Mouse (Mus musculus): ENCODE measurements around the gene Cd207. TPM values are rescaled to one million over a fixed set of nuclear protein-coding genes. Genes with fewer than 3 reads are reported as not detected.

The Cd207 gene
- not detected in 2 replicates for polyA plus RNA-seq (2015; fragmentation: Nextera tagmentation; extraction: Ambion mirVana)

DNA sequence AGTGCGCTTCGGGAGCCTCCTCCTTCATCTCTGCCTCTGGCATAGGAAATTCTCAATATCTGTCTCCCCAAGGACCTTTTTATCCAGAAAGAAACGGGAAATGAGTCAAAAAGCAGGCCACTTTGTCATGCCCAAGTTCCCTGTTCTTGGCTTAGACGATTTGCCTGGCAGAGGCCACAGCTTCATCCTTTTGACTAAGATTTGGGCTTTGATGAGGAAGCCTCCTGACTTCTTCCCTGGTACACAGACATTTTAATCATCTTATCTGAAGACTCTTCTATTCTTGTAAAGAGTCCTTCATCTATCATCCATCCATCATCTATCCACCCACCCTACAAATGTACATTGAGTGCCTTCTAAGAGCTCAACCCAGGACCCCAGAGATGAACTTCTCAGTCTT is at the start of gene Cd207:
Gene Cd207, minus strand, starts transcription at position 101 of the 400 bp plus-strand sequence.
- Histone ChIP-seq H3K9me3 (ENCODE audit: control insufficient read depth, low read length) (no peaks in the 10 kb centered on the region), H3K27ac (ENCODE audit: low read length) (no peak within 1 kb of the TSS), H3K9ac (ENCODE audit: low read length) (no peak within 1 kb of the TSS), H3K36me3 (ENCODE audit: control insufficient read depth, insufficient read depth, low read length) (no peaks in the 10 kb centered on the region), H3K4me1 (replicated peaks; ENCODE audit: control insufficient read depth, insufficient read depth, low read length) (no peaks in the 10 kb centered on the region), H3K4me3 (ENCODE audit: low read length) (no peak within 1 kb of the TSS), H3K27me3 (ENCODE audit: control insufficient read depth, insufficient read depth, low read depth, low read length) (no peaks in the 10 kb centered on the region), H3K4me2 (ENCODE audit: low read depth, low read length) (no peak within 1 kb of the TSS)
- 70% methylated on average over 4 of the region's 4 CpGs for WGBS
- no peak for ATAC-seq (ENCODE audit: low read depth)

DNA sequence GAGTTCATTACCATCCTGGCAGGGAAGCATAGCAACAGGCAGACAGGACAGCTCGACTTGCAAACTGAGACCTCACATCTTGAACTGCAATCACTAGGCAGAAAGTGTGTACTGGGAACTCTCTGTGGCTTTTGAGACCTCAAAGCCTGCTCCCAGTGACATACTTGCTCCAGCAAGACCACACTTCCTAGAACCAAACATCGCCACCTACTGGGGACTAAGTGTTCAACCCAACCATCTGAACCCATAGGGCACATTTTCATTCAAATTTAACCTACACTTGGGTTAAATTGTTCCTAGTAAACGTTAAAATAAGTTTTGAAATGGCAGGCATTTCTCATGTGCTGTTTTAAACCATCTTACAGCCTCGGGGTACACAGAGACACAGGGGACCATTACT is 49.5 kb upstream of the Cd207 start:
- ATAC-seq (ENCODE audit: low read depth), result no peak
- no peaks in the 10 kb centered on the region for H3K4me1 ChIP-seq (replicated peaks; ENCODE audit: control insufficient read depth, insufficient read depth, low read length)
- no peak overlapping the region for H3K9ac ChIP-seq (ENCODE audit: low read length)
- H3K9me3 ChIP-seq (ENCODE audit: control insufficient read depth, low read length), result no peaks in the 10 kb centered on the region
- no peak overlapping the region for H3K27ac ChIP-seq (ENCODE audit: low read length)
- peaks cover 17% of the 10 kb centered on the region for H3K27me3 ChIP-seq (ENCODE audit: control insufficient read depth, insufficient read depth, low read depth, low read length)
- no peak overlapping the region for H3K4me3 ChIP-seq (ENCODE audit: low read length)
- H3K36me3 ChIP-seq (ENCODE audit: control insufficient read depth, insufficient read depth, low read length), result no peaks in the 10 kb centered on the region
- no peak overlapping the region for H3K4me2 ChIP-seq (ENCODE audit: low read depth, low read length)
- WGBS, result 43% methylated on average over 4 of the region's 4 CpGs

DNA sequence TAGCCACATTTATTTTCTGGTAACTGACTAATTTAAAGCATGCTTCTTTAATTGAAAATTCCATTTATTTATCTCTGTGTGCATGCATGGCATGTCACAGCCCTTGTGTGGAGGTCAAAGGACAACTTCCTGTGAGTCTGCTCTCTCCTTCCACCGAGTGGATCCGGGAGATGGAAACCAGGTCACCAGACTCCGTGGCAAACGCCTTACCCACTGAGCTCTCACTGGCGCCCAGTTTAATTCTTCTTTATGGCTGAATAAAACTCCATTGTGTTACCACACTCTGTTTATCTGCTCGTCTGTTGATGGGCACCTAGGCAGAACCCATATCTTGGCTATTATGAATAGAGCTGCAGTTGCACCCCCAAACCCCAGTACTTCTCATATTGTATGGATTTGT is 44.9 kb upstream of the Cd207 start:
- H3K27ac ChIP-seq (ENCODE audit: low read length), result no peak overlapping the region
- H3K27me3 ChIP-seq (ENCODE audit: control insufficient read depth, insufficient read depth, low read depth, low read length), result peaks cover 58% of the 10 kb centered on the region
- no peaks in the 10 kb centered on the region for H3K9me3 ChIP-seq (ENCODE audit: control insufficient read depth, low read length)
- no peak overlapping the region for H3K4me3 ChIP-seq (ENCODE audit: low read length)
- H3K9ac ChIP-seq (ENCODE audit: low read length), result no peak overlapping the region
- ATAC-seq (ENCODE audit: low read depth), result no peak
- H3K36me3 ChIP-seq (ENCODE audit: control insufficient read depth, insufficient read depth, low read length), result no peaks in the 10 kb centered on the region
- no peak overlapping the region for H3K4me2 ChIP-seq (ENCODE audit: low read depth, low read length)
- WGBS, result 16% methylated on average over 6 of the region's 6 CpGs
- H3K4me1 ChIP-seq (replicated peaks; ENCODE audit: control insufficient read depth, insufficient read depth, low read length), result no peaks in the 10 kb centered on the region

- Histone ChIP-seq H3K4me1 (replicated peaks; ENCODE audit: control insufficient read depth, insufficient read depth, low read length) (no peaks in the 10 kb centered on the region), H3K4me2 (ENCODE audit: low read depth, low read length) (no peak overlapping the region), H3K9ac (ENCODE audit: low read length) (no peak overlapping the region), H3K4me3 (ENCODE audit: low read length) (no peak overlapping the region), H3K36me3 (ENCODE audit: control insufficient read depth, insufficient read depth, low read length) (no peaks in the 10 kb centered on the region), H3K27me3 (ENCODE audit: control insufficient read depth, insufficient read depth, low read depth, low read length) (peaks cover 92% of the 10 kb centered on the region), H3K27ac (ENCODE audit: low read length) (no peak overlapping the region), H3K9me3 (ENCODE audit: control insufficient read depth, low read length) (no peaks in the 10 kb centered on the region)
- no peak for ATAC-seq (ENCODE audit: low read depth)
- 3% methylated on average over 8 of the region's 8 CpGs for WGBS
These were observed 39.4 kb upstream of the Cd207 start for GRCm38 (mm10) chr6:83717026-83717425.

DNA sequence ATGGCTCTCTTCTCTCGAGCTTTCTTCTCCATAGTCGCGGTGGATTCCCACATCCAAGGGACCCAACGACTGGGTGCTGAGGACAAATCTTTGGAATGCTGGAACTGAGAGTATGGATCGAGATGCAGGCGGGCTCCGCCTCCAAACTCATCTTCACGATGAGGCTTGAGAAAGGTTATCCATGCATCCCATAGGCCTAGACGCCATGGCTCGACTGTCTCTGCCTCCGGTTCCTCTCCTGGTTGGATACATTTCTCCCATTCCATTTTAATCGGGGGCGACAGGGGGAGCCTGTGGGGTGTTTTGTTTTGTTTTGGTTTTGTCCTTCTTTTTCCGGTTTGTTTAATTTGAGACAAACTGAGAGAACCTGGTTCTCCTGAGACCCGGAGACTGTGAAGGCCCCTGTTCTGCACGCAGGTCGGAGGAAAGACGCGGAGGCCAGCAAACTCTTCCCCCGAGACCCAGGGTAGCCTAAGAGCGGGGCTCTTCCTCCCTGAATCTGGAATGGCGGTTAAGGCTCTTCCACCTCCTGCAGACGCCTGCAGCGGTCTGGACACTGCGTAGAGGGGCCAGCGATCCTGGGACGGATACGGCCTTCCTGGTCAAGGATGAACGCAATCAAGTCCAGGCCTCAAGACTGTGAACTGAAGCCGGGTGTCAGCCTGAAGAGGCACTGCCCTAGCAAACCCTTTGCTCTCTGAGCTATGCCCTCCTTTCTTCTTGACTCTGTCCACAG is 38.0 kb upstream of the Cd207 start:
- H3K4me1 ChIP-seq (replicated peaks; ENCODE audit: control insufficient read depth, insufficient read depth, low read length), result peaks cover 7% of the 10 kb centered on the region
- ATAC-seq (ENCODE audit: low read depth), result no peak
- no peaks in the 10 kb centered on the region for H3K9me3 ChIP-seq (ENCODE audit: control insufficient read depth, low read length)
- no peak overlapping the region for H3K9ac ChIP-seq (ENCODE audit: low read length)
- no peaks in the 10 kb centered on the region for H3K36me3 ChIP-seq (ENCODE audit: control insufficient read depth, insufficient read depth, low read length)
- 3% methylated on average over 30 of the region's 30 CpGs for WGBS
- peaks cover 92% of the 10 kb centered on the region for H3K27me3 ChIP-seq (ENCODE audit: control insufficient read depth, insufficient read depth, low read depth, low read length)
- 0 out of 2 replicates have a peak overlapping the region, but pooled peaks have one; percentile 1 for H3K4me3 ChIP-seq (ENCODE audit: low read length)
- no peak overlapping the region for H3K27ac ChIP-seq (ENCODE audit: low read length)
- no peak overlapping the region for H3K4me2 ChIP-seq (ENCODE audit: low read depth, low read length)

DNA sequence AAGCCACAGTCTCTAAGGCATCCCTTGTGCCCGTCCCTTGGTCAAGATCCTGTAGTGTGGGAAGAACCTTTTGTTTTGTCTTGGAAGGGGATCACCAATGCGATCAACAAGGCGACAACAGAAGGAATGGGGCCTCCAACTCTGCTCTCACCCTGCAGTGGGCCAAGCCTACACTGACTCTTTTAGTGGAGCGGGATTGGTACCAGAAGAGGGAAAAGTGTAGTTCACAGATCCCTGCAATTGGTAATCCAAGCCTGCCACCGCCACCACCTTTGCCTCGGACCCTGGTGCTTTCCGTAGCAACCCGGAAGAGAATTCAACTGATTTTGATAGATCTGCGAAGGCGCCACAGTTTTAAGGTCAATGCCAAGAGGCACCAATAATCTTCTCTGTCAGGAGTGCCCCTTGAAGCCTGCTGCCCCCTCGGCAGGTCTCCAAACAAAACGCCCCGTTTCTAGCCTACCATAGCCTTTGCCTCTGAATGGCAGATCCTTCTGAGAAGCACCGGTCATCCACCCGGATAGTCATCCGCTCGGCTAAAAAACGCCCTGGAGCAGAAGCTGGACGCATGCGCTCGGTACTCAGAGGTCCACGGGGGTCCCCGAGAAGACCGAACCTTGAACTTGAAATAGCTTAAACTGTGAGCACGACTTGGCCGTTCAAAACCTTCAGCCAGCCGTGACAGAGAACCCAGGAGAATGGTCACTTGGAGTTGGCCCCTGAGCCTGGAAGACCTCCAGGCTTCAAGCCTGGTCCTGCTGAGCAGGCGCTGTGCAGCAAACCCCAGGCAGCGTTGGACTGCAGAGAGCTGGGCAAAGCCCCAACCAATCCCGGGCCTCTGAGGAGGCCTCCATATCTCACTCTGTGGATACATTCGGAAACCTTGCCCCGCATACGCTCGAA is 36.8 kb upstream of the Cd207 start:
- H3K4me1 ChIP-seq (replicated peaks; ENCODE audit: control insufficient read depth, insufficient read depth, low read length), result peaks cover 14% of the 10 kb centered on the region
- WGBS, result 2% methylated on average over 34 of the region's 34 CpGs
- H3K9ac ChIP-seq (ENCODE audit: low read length), result no peak overlapping the region
- H3K27ac ChIP-seq (ENCODE audit: low read length), result no peak overlapping the region
- no peaks in the 10 kb centered on the region for H3K36me3 ChIP-seq (ENCODE audit: control insufficient read depth, insufficient read depth, low read length)
- 0 out of 2 replicates have a peak overlapping the region, but pooled peaks have one; percentile 4 for H3K4me2 ChIP-seq (ENCODE audit: low read depth, low read length)
- peaks cover 93% of the 10 kb centered on the region for H3K27me3 ChIP-seq (ENCODE audit: control insufficient read depth, insufficient read depth, low read depth, low read length)
- H3K9me3 ChIP-seq (ENCODE audit: control insufficient read depth, low read length), result no peaks in the 10 kb centered on the region
- H3K4me3 ChIP-seq (ENCODE audit: low read length), result no peak overlapping the region
- peak; percentile 49; the same call in 1 of the 2 replicates for ATAC-seq (ENCODE audit: low read depth)

DNA sequence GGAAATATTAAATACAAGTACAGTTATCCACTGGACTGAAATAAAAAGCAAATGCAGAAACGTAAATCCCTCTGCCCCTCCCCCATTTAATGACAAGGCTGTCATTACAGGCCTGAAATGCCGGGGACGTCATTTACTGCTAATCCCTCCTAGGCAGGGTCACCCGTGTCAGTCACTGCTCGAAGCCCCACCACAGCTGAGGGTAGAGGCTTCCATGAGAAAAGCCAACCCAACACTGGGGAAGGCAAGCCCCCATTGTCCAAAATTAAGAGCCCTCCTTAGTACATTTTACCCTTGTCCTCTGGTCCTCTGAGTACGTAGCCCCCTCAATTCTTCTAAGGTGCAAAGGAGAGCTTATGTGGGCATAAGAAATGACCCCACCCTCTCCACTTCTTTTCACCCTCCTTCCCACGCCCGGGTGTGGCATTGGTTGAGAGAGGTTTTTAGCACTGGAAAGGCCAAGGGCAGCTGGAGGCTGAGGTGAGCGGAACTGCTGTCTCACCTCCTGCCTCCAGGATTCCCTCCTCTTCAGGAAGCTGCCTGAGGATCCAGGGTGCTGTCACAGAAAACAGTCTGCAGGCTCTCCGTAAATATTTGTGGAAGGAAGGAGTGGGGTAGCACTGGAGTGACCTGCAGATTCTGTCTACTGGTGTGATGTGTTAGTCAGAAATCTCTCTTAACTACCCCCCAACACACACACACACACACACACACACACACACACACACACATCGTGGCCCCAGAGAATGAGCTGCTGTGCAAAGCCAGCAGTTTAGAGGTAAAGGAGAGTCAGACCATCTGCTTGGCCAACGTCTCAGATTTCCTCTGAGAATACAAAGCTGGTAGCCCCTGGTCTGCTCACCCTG is 35.8 kb upstream of the Cd207 start:
- no peak for ATAC-seq (ENCODE audit: low read depth)
- no peak overlapping the region for H3K4me2 ChIP-seq (ENCODE audit: low read depth, low read length)
- no peak overlapping the region for H3K9ac ChIP-seq (ENCODE audit: low read length)
- no peak overlapping the region for H3K4me3 ChIP-seq (ENCODE audit: low read length)
- H3K9me3 ChIP-seq (ENCODE audit: control insufficient read depth, low read length), result no peaks in the 10 kb centered on the region
- H3K27ac ChIP-seq (ENCODE audit: low read length), result no peak overlapping the region
- H3K27me3 ChIP-seq (ENCODE audit: control insufficient read depth, insufficient read depth, low read depth, low read length), result peaks cover 95% of the 10 kb centered on the region
- 3% methylated on average over 12 of the region's 12 CpGs for WGBS
- peaks cover 14% of the 10 kb centered on the region for H3K4me1 ChIP-seq (replicated peaks; ENCODE audit: control insufficient read depth, insufficient read depth, low read length)
- H3K36me3 ChIP-seq (ENCODE audit: control insufficient read depth, insufficient read depth, low read length), result no peaks in the 10 kb centered on the region

- no peak overlapping the region; the same call in none of the 2 replicates for H3K4me3 ChIP-seq (ENCODE audit: low read length)
- H3K9ac ChIP-seq (ENCODE audit: low read length), result no peak overlapping the region
These were observed 34.2 kb upstream of the Cd207 start for GRCm38 (mm10) chr6:83711725-83712475.

More at GRCm38 (mm10) chr6:83711725-83712475, 34.2 kb upstream of the Cd207 start:
- H3K27me3 ChIP-seq (ENCODE audit: control insufficient read depth, insufficient read depth, low read depth, low read length), result peaks cover 95% of the 10 kb centered on the region
- no peaks in the 10 kb centered on the region for H3K36me3 ChIP-seq (ENCODE audit: control insufficient read depth, insufficient read depth, low read length)
- no peak overlapping the region for H3K27ac ChIP-seq (ENCODE audit: low read length)
- no peak for ATAC-seq (ENCODE audit: low read depth)
- H3K4me2 ChIP-seq (ENCODE audit: low read depth, low read length), result peak overlapping the region; percentile 65
- 4% methylated on average over 40 of the region's 45 CpGs for WGBS
- peaks cover 14% of the 10 kb centered on the region for H3K4me1 ChIP-seq (replicated peaks; ENCODE audit: control insufficient read depth, insufficient read depth, low read length)
- H3K9me3 ChIP-seq (ENCODE audit: control insufficient read depth, low read length), result no peaks in the 10 kb centered on the region

Data from lung, embryonic 16.5 days (tissue).